Mouse (Mus musculus): ENCODE measurements at regions not wholly inside any gene's neighbourhood (a gene's known extent, or its start where the extent isn't known, plus 50 kb on each side); places are given as distances from the start of the nearest gene placed in this dataset.

GRCm38 (mm10) chr8:115806139-115806538, 98.5 kb upstream of the Maf start:
- peak; percentile 24 for DNase-seq

- DNase-seq = no peak
Observed at GRCm38 (mm10) chr8:115793587-115793986, 86.0 kb upstream of the Maf start.

GRCm38 (mm10) chr8:115788421-115788820, 80.8 kb upstream of the Maf start:
- no peak for DNase-seq

GRCm38 (mm10) chr8:115786185-115786584, 78.6 kb upstream of the Maf start:
- no peak for DNase-seq

GRCm38 (mm10) chr8:115785769-115786168, 78.2 kb upstream of the Maf start:
- no peak for DNase-seq

- no peak for DNase-seq
Observed at GRCm38 (mm10) chr8:115783364-115783763, 75.8 kb upstream of the Maf start.

GRCm38 (mm10) chr8:115778433-115778832, 70.8 kb upstream of the Maf start:
- DNase-seq = no peak

- DNase-seq = no peak
Observed at GRCm38 (mm10) chr8:115771060-115771459, 63.5 kb upstream of the Maf start.

GRCm38 (mm10) chr8:115768631-115769030, 61.0 kb upstream of the Maf start:
- no peak for DNase-seq

- peak; percentile 34 for DNase-seq
Observed at GRCm38 (mm10) chr8:115766218-115766898, 58.8 kb upstream of the Maf start.

- peak; percentile 60 for DNase-seq
Observed at GRCm38 (mm10) chr8:115764551-115764950, 57.0 kb upstream of the Maf start.

- no peak for DNase-seq
Observed at GRCm38 (mm10) chr8:115758011-115758410, 50.4 kb upstream of the Maf start.

Measured in cerebellum, adult 9-11 months (tissue).